15 mouse cellular contexts compared by ENCODE assay signal in the genomic region with DNA sequence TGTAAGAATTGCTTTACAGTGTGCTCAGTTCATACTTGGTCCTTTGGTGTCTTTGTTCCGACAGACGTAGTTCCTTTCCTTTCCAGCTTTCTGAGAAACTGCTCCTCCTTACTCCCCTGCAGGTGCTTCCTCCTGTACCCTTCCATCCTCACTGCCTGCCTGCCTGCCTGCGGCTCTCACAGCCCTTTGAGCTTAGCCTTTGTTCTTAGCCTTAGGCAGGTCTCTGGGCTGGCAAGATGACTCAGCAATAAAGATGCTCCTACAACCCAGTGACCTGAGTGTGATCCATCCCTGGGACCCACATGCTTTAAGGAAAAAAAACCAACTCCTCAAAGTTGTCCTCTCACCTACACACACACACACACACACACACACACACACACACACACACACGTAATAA. TPM values are rescaled to one million over a fixed set of nuclear protein-coding genes. Genes with fewer than 3 reads are reported as not detected.
DNase-seq lines count a peak whose midpoint lies in the region; ATAC-seq and TF ChIP-seq lines count a peak whose summit lies in the region.
"Had no signal": no experiment of that assay in that cellular context is flagged by ENCODE, and none has a peak within 500 bp of the region (broad histone marks: within the 10 kb centered on the region; RNA-seq: fewer than 3 reads in every experiment).

No protein-coding gene starts in this region.

- no peaks in the 10 kb centered on the region for H3K27me3 ChIP-seq in forebrain, embryonic 11.5 days (ENCODE audit: control insufficient read depth, insufficient read depth, low read length)
- no peaks in the 10 kb centered on the region for H3K27me3 ChIP-seq in forebrain, postnatal 0 days (ENCODE audit: insufficient read depth, low read length)
- no peaks in the 10 kb centered on the region for H3K27me3 ChIP-seq in hindbrain, embryonic 16.5 days (replicated peaks; ENCODE audit: control insufficient read depth, insufficient read depth, low read length)
- H3K27me3 ChIP-seq: kidney, embryonic 15.5 days; liver, embryonic 13.5 days; neural tube, embryonic 15.5 days had no signal

- H3K36me3 ChIP-seq in forebrain, embryonic 11.5 days (ENCODE audit: control insufficient read depth, insufficient read depth, low read length), result no peaks in the 10 kb centered on the region; the same call in 1 of the 2 replicates
- peaks cover 79% of the 10 kb centered on the region for H3K36me3 ChIP-seq in forebrain, postnatal 0 days (ENCODE audit: insufficient read depth)
- peaks cover 51% of the 10 kb centered on the region for H3K36me3 ChIP-seq in hindbrain, embryonic 16.5 days (ENCODE audit: control insufficient read depth, insufficient read depth, low read length)

- no peak for TF ChIP-seq CTCF in forebrain, postnatal 0 days (IDR thresholded peaks at IDR 0.05; ENCODE audit: low read depth)

- DNase-seq in forebrain, embryonic 11.5 days (ENCODE audit: low spot score), result peak; percentile 49
- no peak for DNase-seq in forebrain, postnatal 0 days
- peak; percentile 22 for DNase-seq in WW6 (ENCODE audit: low read depth, low spot score)
- peak; percentile 59 for DNase-seq in thymus, postnatal 14 days
- DNase-seq in adrenal gland, postnatal 14 days, result no peak
- no peak for DNase-seq in adrenal gland, adult 2 months
- DNase-seq: cerebellum, adult 8-10 months; heart, adult 18-20 months; heart, postnatal 14 days; liver, embryonic 13.5 days had no signal

- no peak for ATAC-seq in forebrain, embryonic 11.5 days (replicated peaks; ENCODE audit: low FRiP score)
- ATAC-seq in forebrain, postnatal 0 days, result no peak
- ATAC-seq in megakaryocyte, adult 5-6 weeks (ENCODE audit: poor library complexity, severe bottlenecking), result peak; percentile 17; the same call in 1 of the 2 replicates
- no peak for ATAC-seq in hindbrain, embryonic 16.5 days
- ATAC-seq: lung, postnatal 0 days had no signal

- 66% methylated on average over 4 of the region's 4 CpGs for WGBS in forebrain, embryonic 11.5 days
- 61% methylated on average over 4 of the region's 4 CpGs for WGBS in forebrain, postnatal 0 days
- WGBS in hindbrain, embryonic 16.5 days, result 60% methylated on average over 4 of the region's 4 CpGs

- no peaks in the 10 kb centered on the region for H3K9me3 ChIP-seq in forebrain, embryonic 11.5 days (ENCODE audit: control insufficient read depth, low read length)
- H3K9me3 ChIP-seq in forebrain, postnatal 0 days (ENCODE audit: low read length), result no peaks in the 10 kb centered on the region
- H3K9me3 ChIP-seq in hindbrain, embryonic 16.5 days (ENCODE audit: control insufficient read depth, low read length), result no peaks in the 10 kb centered on the region
- H3K9me3 ChIP-seq: kidney, embryonic 15.5 days; liver, embryonic 13.5 days; neural tube, embryonic 15.5 days had no signal

- H3K9ac ChIP-seq in forebrain, embryonic 11.5 days (ENCODE audit: low read length), result no peak overlapping the region
- no peak overlapping the region for H3K9ac ChIP-seq in forebrain, postnatal 0 days
- H3K9ac ChIP-seq in hindbrain, embryonic 16.5 days (ENCODE audit: low read depth, low read length), result no peak overlapping the region
- H3K9ac ChIP-seq: kidney, embryonic 15.5 days; liver, embryonic 13.5 days; neural tube, embryonic 15.5 days had no signal

- H3K27ac ChIP-seq in forebrain, embryonic 11.5 days (ENCODE audit: low read depth, low read length), result no peak overlapping the region
- no peak overlapping the region for H3K27ac ChIP-seq in forebrain, postnatal 0 days (ENCODE audit: low read depth, low read length)
- H3K27ac ChIP-seq in hindbrain, embryonic 16.5 days (ENCODE audit: low read depth, low read length), result no peak overlapping the region
- H3K27ac ChIP-seq: kidney, embryonic 15.5 days; liver, embryonic 13.5 days; neural tube, embryonic 15.5 days had no signal

- no peaks in the 10 kb centered on the region for H3K4me1 ChIP-seq in forebrain, embryonic 11.5 days (replicated peaks; ENCODE audit: control insufficient read depth, insufficient read depth, low read length)
- H3K4me1 ChIP-seq in forebrain, postnatal 0 days (ENCODE audit: insufficient read depth), result no peaks in the 10 kb centered on the region
- H3K4me1 ChIP-seq in hindbrain, embryonic 16.5 days (ENCODE audit: control insufficient read depth, insufficient read depth, low read depth, low read length), result no peaks in the 10 kb centered on the region
- H3K4me1 ChIP-seq: kidney, embryonic 15.5 days; liver, embryonic 13.5 days; neural tube, embryonic 15.5 days had no signal

- H3K4me3 ChIP-seq in forebrain, embryonic 11.5 days (ENCODE audit: low read depth, low read length), result no peak overlapping the region
- H3K4me3 ChIP-seq in forebrain, postnatal 0 days (ENCODE audit: low read depth, low read length), result no peak overlapping the region
- H3K4me3 ChIP-seq in hindbrain, embryonic 16.5 days (ENCODE audit: low read length), result no peak overlapping the region
- H3K4me3 ChIP-seq: kidney, embryonic 15.5 days; liver, embryonic 13.5 days; neural tube, embryonic 15.5 days had no signal

- H3K4me2 ChIP-seq in forebrain, embryonic 11.5 days (ENCODE audit: low read depth, low read length, severe bottlenecking), result no peak overlapping the region
- H3K4me2 ChIP-seq in forebrain, postnatal 0 days (ENCODE audit: low read depth), result no peak overlapping the region
- H3K4me2 ChIP-seq in hindbrain, embryonic 16.5 days (ENCODE audit: low read length), result no peak overlapping the region
- H3K4me2 ChIP-seq: kidney, embryonic 15.5 days; liver, embryonic 13.5 days; neural tube, embryonic 15.5 days had no signal

RNA-seq across cellular contexts. Expression of gene Id2, which starts 42.0 kb away (rescaled TPM):
- 188 and 198 TPM in 2 replicates for polyA plus RNA-seq in forebrain, embryonic 11.5 days (2014; fragmentation: Nextera tagmentation; extraction: Ambion mirVana)
- total RNA-seq in forebrain, postnatal 0 days (2014; rRNA removed), result 239 and 261 TPM in 2 replicates
- 515 and 851 TPM in 2 replicates for polyA plus RNA-seq in forebrain, postnatal 0 days (2015; fragmentation: Nextera tagmentation; extraction: Ambion mirVana)
- total RNA-seq in megakaryocyte, adult 5-6 weeks (2015), result 188 and 198 TPM in 2 replicates
- total RNA-seq in megakaryocyte, adult 5-6 weeks (2017), result 96.7 and 108 TPM in 2 replicates
- total RNA-seq in adrenal gland, postnatal 14 days (2021), result 359 and 395 TPM in 2 replicates
- 100 to 1,000 TPM; 314 to 605 TPM for total RNA-seq in adrenal gland, adult 2 months (2021)
- polyA plus RNA-seq in adrenal gland, adult 2 months (2012; rRNA removed), result 408 and 447 TPM in 2 replicates
- 291 and 379 TPM in 2 replicates for polyA plus RNA-seq in hindbrain, embryonic 16.5 days (2015; fragmentation: Nextera tagmentation; extraction: Ambion mirVana)

Comparison
In these comparisons a context has a peak if more than half of its experiments do, and no peak if none do; other contexts are left out.
1. DNase-seq: peak in forebrain, embryonic 11.5 days (single experiment), WW6 (single experiment) and thymus, postnatal 14 days (single experiment); none in forebrain, postnatal 0 days (single experiment), adrenal gland, postnatal 14 days (single experiment) and adrenal gland, adult 2 months (single experiment).